Mouse (Mus musculus): Measurements from ENCODE around the gene Galntl5. TPM values are rescaled to one million over a fixed set of nuclear protein-coding genes. Genes with fewer than 3 reads are reported as not detected.
A peak's percentile ranks its signal among the peaks of the same experiment; 100 is the strongest.
"Not testable (repeated sequence)": the region's sequence is repeated elsewhere in the genome, so short reads cannot be mapped to it uniquely, and the experiment has no call there.

The Galntl5 gene
- total RNA-seq (2021), result not detected
- long read RNA-seq, experiment 1, result 0 reads
- long read RNA-seq, experiment 2, result 0 reads

DNA sequence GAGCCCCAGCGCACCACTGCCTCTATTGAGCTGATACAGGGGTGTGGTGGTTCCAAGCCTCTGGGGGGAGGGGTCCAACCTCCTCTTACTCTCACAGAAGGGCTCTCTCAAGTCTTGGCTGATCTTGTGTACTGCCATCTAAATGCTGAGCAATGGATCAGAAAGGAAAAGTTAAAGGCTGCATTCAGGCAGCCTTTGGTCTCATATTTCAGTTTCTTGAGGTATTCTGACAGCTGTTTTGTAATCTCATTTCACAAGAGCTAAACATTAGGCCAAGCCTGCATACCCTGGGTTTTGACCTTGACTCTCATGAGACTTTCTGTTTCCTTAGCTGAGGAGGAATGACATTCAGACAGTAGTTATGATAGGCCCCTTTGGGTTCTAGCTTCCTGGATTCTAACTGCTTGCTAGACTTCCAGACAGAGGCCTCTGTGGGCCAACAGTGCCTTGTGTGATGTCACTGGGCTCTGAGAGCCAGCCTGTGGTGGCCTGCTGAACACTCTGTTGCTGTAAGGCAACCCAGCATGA, at the start of gene Galntl5:
Galntl5 (plus strand) TSS at position 457 of the 528 bp plus-strand sequence.
- intact Hi-C loops (cut with DNase I), result no loop called here
- DNase-seq, result no peak

DNA sequence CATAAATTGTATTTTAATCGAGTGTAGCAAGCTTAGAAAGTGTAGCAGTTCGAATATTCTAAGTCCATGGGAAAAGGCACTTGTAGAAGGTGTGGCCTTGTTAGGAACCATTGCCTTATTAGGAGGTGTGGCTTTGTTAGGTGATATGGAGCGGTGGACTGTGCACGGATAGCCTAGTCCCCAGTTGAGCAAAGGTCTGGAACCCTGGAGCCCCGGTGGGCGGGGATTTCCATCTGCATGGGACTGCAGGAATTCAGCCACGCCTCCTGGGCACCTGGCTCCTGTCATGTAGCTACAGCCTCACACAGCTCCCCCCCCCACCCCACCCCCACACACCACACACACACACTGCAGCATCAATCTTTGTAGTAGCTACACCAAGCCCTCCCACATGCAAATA, 34.6 kb upstream of the Galntl5 start:
- no peak for DNase-seq
- intact Hi-C loops (cut with DNase I), result no loop called here

DNA sequence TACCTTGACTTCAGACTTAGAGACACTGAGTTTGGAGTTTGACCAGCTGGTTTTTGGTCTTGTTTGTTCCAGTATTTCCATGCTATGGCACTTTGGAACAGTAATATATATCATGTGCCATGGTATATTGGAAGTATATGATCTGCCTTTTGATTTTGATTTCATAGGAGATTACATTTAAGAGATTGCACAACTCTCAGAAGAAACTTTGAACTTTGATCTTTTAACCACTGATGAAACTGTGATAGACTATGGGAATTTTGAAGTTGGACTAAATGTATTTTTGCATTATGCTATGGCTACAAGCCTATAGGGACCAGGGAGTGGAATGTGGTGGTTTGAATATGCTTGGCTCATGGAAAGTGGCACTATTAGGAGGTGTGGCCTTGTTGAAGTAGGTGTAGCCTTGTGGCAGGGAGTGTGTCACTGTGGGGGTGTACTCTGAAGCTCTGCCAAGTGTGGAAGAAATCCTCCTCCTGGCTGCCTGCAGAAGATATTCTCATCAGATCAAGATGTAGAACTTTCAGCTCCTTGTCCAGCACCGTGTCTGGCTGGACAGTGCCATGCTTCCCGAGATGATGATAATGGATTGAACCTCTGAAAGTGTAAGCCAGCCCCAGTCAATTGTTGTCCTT, 31.8 kb upstream of the Galntl5 start:
- intact Hi-C loops (cut with DNase I), result no loop called here
- DNase-seq, result no peak

DNA sequence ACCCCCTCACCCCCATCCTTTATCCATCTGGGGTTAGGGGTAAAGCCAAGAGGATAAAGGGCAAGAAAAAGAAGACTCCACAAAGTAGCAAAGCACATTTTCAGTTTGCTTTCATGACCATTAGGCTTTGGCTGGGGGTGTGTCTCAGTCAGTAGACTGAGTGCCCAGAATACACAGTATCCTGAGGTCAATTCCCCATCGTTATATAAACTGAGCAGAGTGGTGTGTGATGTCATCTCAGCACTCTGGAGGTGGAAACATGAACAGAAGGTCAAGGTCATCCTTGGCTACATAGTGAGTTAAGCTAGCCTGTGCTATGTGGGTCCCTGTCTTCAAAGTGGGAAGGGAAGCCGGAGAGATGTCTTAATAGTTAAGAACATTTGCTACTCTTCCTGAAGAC, 27.8 kb upstream of the Galntl5 start:
- no peak for DNase-seq
- intact Hi-C loops (cut with DNase I), result no loop called here

DNA sequence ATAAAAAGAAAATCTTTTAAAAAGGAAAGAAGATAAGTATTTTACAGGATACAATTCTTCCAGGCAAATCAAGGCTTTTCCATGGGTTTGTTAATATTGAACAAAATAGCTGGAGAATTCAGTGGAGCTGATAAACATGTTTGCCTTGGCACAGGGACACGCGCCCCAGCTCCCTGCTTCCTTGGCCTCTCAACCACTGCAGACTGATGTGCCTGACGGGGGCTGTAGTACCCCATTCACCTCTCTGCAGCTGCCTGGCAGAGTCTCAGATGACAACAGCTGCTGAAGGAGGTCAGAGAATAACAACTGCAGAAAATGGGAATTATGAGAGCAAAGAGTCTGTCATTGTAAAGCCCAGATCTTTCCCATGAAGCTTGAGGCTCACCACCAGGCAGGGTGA, 27.3 kb upstream of the Galntl5 start:
- intact Hi-C loops (cut with DNase I), result no loop called here
- DNase-seq, result peak; percentile 5 to 15

DNA sequence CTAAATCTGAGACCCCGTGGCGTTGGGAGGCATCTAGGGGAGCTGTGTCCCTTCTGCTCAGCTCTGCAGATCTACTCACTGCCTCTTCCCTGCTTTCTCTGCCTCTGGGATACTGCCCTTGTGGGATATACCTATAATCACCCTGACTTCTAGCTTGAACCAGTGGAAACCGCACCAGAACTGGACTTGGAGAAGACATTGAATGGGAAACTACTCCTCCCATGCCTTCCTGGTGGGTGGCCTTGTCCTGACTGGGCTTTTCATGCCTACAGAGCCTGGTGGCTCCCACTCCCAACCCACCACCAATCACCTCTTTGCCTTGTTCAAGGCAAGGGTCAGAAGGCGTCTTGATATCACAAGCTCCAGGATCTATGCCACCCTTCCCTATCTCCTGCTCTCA, 26.4 kb upstream of the Galntl5 start:
- no peak for DNase-seq
- intact Hi-C loops (cut with DNase I), result no loop called here

DNA sequence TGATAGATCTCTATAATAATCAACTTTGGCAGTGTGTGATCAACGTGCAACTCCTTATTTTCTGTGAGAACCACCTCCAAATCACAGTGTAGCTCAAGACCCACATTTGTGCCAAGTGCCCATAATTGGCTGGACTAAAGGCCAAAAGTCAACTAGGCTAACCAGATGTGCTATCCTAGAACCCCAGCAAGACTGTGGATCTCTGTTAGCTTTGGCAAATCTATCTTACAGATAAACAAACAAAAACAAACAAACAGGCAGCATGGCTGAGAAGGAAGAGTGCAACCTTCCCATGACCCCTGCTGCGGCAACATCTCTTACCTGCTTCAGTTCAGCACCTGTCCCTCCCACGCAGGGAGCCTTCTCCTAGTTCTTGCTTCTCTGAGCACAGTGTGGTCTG, 25.9 kb upstream of the Galntl5 start:
- intact Hi-C loops (cut with DNase I), result no loop called here
- no peak for DNase-seq

DNA sequence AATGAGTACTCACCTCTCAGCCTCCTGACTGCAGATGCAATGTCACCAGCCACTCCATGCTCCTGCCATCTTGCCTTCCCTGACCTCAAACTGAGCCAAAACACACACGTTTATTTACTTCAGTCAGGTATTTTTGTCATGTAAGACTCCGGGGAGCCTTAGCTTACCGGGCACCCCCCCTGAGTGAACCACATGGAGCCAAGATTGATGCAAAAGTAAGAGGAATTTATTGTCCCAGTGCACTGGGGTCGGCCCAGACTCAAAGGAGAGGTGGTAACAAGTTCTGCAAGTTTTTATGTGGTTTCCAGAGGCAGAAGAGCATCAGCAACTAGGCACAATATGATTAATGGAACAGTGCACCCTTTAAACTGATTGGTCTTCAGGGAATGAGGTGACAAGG, 24.1 kb upstream of the Galntl5 start:
- intact Hi-C loops (cut with DNase I), result no loop called here
- no peak for DNase-seq

DNA sequence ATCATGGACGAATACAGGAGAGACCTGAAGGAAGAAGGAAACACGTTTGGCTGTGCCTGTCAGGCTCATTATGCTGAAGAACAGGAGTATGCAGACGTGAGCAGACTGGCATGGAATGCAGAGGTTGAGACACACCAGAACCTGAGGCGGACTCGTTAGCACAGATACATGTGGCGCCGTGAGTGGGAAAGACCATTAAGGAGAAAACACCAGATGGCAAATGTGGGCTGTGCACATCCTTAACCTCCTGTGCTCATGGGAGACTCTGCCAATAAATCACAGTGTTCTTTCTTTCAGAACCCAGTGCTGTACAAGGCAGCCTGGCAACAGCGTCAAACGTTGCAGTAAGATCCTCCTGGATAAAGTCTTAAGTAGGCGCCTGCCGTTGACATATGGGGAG, 20.7 kb upstream of the Galntl5 start:
- intact Hi-C loops (cut with DNase I), result no loop called here

DNA sequence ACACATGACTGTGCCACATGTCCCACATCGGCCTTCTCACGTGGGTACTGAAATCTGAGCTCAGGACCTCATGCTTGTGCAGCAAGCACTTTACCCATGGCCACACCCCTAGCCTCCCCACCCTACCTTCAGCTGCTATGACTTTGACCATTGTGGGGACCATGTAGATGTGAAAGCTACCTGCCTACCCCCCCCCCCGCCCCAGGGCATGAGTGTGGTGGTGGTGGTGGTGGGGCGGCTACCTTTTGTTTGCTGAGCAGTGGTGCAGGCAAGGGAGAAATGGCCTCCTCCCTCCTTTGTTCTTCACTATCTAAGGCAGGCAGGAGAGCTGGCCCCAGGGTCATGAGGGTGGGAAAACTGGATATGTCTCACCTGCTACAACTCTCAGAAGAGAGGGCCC, 18.3 kb upstream of the Galntl5 start:
- intact Hi-C loops (cut with DNase I), result no loop called here
- DNase-seq, result no peak

More for the DNA sequence above, 20.7 kb upstream of the Galntl5 start:
- no peak for DNase-seq

DNA sequence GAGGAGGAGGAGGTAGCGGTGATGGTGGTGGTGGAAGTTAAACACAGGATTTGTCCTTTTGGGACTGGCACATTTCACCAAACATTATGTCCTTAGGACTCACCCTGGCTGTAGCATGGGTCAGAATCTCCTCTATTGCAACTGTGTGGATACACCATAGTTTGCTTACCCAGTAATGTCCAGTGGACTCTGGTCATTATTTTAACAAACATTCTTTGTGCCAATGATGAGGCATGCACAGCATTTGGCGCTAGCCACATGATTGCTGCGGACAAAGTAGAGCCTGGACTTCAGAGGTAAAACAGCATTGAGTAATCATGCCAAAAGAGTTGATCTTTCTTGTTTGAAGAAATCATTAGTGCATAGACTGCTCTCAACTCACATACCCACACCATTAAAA, 17.3 kb upstream of the Galntl5 start:
- no peak for DNase-seq
- intact Hi-C loops (cut with DNase I), result no loop called here

DNA sequence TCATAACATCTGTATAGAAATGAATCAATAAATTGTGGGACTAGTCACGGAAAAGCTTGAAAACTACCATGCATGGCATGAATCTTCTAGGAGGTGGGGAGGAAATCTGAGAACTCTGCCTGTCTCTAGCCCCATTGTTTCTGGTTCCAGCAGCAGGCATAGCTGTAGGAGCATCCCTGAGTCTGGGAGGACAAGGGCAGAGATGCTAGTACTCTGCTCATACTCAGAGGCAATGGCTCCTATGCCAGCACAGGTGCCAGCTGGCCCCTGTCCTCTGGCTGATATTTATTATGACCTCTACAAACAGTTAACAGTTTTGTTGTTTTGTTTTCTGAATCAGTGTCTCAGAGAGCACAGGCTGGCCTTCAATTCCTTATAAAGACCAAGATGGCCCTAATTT, 16.9 kb upstream of the Galntl5 start:
- intact Hi-C loops (cut with DNase I), result no loop called here
- DNase-seq, result no peak

DNA sequence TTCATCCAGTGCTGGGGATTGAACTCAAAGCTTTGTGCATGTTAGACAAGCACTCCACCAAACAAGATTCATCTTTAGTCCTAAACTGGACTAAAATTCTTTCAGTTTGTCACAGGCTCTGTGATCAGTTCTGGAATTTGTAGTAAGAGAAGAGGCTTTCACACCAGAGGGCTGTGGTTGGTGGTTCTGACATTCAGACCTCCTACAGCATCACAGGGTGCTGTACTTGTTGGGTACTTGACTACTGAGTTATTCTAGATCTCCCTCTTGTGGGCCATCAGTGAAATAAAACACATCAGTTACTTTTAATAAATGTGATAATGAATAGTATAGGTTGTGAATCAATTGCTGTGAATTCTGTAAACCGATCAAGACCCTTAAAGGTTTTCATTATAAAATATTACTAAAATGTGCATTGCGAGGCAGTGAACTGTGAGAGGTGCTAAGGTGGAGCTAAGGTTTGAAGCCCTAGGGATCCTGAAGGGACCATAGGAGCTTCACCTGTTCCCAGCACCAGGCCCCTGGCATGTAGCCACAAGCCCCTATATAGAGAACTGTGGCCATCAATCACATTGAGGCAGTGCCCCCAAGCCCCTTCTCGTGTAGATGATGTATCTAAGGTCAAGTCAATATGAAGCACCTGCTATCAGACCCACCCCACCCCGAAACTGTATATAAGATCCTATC, 16.0 kb upstream of the Galntl5 start:
- intact Hi-C loops (cut with DNase I), result loop anchor here (5.0 kb wide), 1 partner anchor 153 kb away; no protein-coding TSS in a partner anchor
- no peak for DNase-seq

DNA sequence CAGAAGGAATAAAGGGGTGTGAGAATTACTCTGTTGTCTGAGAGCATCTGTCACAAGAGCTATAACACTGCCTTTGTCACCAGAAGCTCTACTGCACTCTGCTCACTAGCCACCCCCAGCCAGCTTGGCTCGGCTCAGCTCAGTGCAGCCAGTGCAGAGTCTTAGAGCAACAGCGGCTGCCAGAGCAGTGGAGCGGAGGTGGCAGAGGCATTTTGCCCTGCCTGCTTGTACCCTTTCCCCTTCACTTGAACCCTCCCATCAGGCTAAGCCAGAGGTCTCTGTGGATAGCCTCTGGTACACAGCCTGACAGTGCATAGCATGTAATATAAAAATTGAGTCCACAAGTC, 15.5 kb upstream of the Galntl5 start:
- DNase-seq, result no peak
- intact Hi-C loops (cut with DNase I), result loop anchor here (5.0 kb wide), 1 partner anchor 153 kb away; no protein-coding TSS in a partner anchor

DNA sequence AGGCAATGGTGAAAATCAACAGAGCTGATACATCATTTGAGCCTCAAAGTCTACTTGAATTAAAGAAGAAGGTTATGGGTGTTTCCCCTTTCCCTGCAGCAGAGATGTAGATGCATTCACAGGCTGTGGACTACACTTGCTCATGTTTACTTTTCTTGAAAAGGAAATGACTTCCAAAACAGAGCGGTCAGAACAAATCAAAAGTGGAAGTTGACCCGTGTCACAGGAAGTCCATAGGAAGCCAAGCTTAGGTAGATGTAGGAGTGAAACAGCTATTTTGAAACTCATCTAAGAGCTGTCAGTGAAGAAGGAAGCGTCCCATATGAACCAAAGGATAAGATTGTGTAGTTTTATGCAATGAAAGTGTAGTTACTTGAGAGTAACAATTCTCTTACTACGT, 14.6 kb upstream of the Galntl5 start:
- no peak for DNase-seq
- intact Hi-C loops (cut with DNase I), result loop anchor here (5.0 kb wide), 1 partner anchor 154 kb away; no protein-coding TSS in a partner anchor

DNA sequence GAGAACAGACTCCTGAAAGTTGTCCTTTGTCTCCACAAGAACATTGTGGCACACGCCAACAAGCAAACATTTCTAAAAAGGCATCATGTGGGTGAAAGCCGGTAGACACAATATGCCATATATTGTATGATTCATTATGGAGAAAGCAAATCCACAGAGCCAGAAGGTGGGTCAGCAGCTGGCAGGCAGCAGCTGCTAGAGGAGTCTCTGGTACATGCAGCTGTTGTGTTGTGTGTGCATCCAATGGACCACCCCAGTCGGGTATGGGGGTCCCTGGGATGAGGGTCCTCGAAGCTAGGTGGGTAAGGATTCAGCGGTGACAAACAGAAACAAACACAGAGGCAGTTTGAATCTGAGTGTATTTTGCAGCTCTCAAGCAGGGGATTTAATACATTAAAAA, 3.3 kb upstream of the Galntl5 start:
- intact Hi-C loops (cut with DNase I); DNase-seq: not testable (repeated sequence)

DNA sequence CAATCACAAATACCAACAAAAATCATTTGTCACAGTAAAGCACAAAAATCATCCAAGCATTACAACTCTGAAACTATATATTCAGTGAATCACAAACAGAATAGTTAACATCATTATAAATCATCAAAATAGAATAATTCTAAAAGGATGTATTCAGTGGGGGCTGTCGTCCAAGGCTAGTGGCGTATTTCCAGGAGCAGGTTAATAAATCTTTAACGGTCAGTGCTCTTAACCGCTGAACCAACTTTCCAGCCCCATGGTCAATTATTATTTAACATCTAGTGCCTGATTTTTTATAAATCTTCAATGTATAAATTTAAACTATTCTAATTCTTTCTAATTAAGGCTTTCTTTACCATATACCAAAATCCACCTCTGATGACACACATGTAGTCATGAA, 2.7 kb upstream of the Galntl5 start:
- DNase-seq; intact Hi-C loops (cut with DNase I): not testable (repeated sequence)

DNA sequence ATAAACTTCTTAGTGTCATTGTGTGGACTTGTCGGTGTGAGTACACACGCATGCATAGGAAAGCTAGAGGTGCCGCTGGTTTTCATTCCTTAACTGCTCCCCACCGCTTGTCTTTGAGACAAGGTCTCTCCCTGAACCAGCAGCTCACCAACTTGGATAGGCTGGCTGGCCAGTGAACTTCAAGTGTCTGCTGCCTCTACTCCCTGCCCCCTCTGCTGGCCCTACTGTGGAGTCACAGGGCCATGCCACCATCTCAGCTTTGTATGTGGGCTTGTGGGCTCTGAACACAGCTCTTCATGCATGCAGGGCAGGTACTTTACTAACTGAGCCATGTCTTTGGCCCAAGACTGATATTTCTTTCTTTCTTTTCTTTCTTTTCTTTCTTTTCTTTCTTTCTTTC, 2.0 kb upstream of the Galntl5 start:
- intact Hi-C loops (cut with DNase I), result no loop called here
- no peak for DNase-seq

DNA sequence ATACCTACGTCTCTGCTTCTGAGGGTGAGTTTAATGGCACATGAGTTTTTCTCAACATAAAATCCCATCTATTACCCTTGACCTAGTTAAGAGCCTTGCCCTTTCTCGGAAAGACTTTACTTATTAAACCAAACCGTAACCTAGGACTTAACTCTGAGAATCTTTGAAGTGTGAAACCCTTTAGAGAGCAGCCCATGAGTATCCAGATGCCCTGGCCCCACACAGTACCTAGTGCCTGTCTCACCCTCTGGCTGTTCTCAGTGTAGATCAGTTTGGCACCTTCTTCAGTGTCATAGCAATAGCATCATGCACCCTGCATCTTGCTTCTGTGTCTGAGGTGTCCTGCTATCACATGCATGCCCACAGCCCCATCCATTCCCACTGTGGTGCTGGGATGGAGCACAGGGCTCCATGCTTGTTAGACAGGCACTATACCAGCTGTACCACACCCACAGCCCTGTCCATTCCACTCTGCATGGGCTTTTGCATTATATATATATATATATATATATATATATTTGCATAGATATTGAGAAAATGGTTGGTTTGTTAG, 1.2 kb upstream of the Galntl5 start:
- DNase-seq, result no peak
- intact Hi-C loops (cut with DNase I), result no loop called here

DNA sequence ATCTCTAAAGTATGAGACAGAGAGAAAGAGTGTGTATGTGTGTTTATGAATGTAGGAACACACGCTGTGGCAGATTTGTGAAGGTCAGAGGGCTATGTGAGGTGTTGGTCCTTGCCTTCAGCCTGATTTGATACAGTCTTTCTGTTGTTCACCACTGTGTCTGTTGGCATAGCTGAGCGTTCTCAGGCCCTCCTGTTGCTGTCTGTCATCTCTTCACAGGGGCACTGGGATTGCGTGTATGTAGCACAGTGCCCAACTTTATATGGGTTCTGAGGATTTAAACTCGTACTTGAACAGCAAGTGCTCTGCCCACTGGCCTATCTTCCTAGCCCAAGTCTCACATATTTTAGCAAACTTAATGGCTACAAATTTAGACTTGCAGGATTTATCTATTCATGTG, 2.3 kb downstream of the Galntl5 start:
- intact Hi-C loops (cut with DNase I), result no loop called here
- DNase-seq, result no peak

DNA sequence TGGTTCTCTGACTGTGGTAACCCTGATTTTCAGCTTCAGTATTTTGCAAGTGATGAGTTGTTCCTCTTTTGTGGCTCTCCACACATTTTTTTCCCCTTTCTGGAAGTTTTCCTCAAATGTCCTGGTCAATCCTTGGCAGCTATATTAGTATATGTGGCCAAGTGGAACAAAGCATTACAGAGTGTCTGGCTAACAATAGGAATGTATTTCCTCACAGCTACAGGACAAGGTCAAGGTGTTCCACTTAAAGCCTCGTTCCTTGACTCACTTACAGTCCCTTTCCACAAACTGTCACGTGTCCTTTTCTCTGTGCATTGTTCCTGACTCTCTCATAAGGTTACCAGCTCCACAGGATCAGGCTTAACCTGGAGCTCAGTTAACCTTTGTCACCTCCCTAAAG, 3.3 kb downstream of the Galntl5 start:
- intact Hi-C loops (cut with DNase I), result no loop called here

DNA sequence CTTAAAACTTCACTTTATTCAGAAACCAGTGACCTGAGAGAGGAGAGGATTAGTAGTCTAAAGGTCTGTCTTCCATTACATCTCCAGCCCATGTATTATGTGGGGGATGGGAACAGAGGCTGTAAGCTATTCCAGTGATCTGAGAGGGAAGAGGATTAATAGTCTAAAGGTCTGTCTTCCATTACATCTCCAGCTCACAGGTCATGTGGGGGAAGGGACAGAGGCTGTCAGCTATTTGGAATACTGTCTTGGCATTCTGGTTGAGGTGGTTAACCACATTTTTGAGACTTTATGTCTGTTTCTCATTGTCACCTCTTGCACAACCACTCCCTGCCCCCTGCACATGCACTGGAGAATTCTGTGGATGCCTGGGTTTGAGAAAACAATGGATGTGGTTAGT, 6.5 kb downstream of the Galntl5 start:
- intact Hi-C loops (cut with DNase I), result no loop called here
- no peak for DNase-seq

More for the DNA sequence above, 3.3 kb downstream of the Galntl5 start:
- no peak for DNase-seq

Measured in heart, postnatal 14 days (tissue).